Mouse (Mus musculus) CH12.LX (cell line): ENCODE data around the gene Tnni2. TPM values are rescaled to one million over a fixed set of nuclear protein-coding genes. Genes with fewer than 3 reads are reported as not detected.
A peak's percentile ranks its signal among the peaks of the same experiment; 100 is the strongest.

Experiments used
- DNase-seq: peaks from one replicate; pipeline ENCODE4 v3.0.0-alpha.2; 2013; ENCODE audit errors: extremely low read depth
- H3K27ac ChIP-seq: 2 replicates; pipeline ENCODE4 v1.5.1; 2012; ENCODE audit warnings: low read depth, mild to moderate bottlenecking, control low read depth, moderate library complexity; ENCODE audit not compliant: insufficient read depth
- H3K27me3 ChIP-seq: replicated peaks from 2 replicates; pipeline ENCODE3; 2012; ENCODE audit warnings: inconsistent platforms
- H3K36me3 ChIP-seq, 2 experiments: replicated peaks in 1 of 2; 2 replicates each; pipeline versions ENCODE3 to v1.6.1; 2012; ENCODE audit warnings: inconsistent platforms in 1 of 2, low read length in 1 of 2, mild to moderate bottlenecking in 1 of 2, mixed read lengths in 1 of 2, moderate library complexity in 1 of 2; ENCODE audit not compliant: control insufficient read depth in 1 of 2, insufficient read depth in 1 of 2
- H3K4me1 ChIP-seq, 2 experiments: 2 replicates each; pipeline ENCODE4 v1.6.1; 2012; ENCODE audit warnings: inconsistent platforms in 1 of 2, moderate library complexity in 1 of 2; ENCODE audit not compliant: insufficient read depth in 2 of 2, control insufficient read depth in 1 of 2
- H3K4me2 ChIP-seq: 2 replicates; pipeline ENCODE4 v1.6.1; 2012; ENCODE audit warnings: low read depth, mild to moderate bottlenecking, control low read depth; ENCODE audit not compliant: poor library complexity, insufficient read depth, severe bottlenecking
- H3K4me3 ChIP-seq, 3 experiments: fragments of 150-350 bp in 1 of 3; sonication (generic) in 1 of 3; replicated peaks in 1 of 3; 2 replicates each; pipeline versions ENCODE3 to v1.5.1; 2011 to 2012; ENCODE audit warnings: low read depth in 2 of 3, low read length in 2 of 3, mild to moderate bottlenecking in 2 of 3, moderate library complexity in 2 of 3, control low read depth in 1 of 3, improper control_type of control experiment in 1 of 3, inconsistent platforms in 1 of 3, mixed read lengths in 1 of 3; ENCODE audit not compliant: poor library complexity in 1 of 3
- H3K79me2 ChIP-seq: replicated peaks from 2 replicates; pipeline ENCODE4 v1.6.1; 2012; ENCODE audit warnings: mild to moderate bottlenecking, moderate library complexity; ENCODE audit not compliant: control insufficient read depth, poor library complexity, insufficient read depth, severe bottlenecking; ENCODE audit errors: extremely low read depth
- H3K9ac ChIP-seq: 2 replicates; pipeline ENCODE4 v1.6.1; 2012; ENCODE audit warnings: low read depth, mild to moderate bottlenecking, control low read depth, moderate library complexity; ENCODE audit not compliant: insufficient read depth
- H3K9me3 ChIP-seq: replicated peaks from 2 replicates; pipeline ENCODE3; 2012; ENCODE audit warnings: low read length, inconsistent platforms, mixed read lengths
- CHD2 ChIP-seq: IDR thresholded peaks from 2 replicates; pipeline ENCODE4 v1.6.1; 2011; ENCODE audit warnings: low read length, improper control_type of control experiment
- EP300 ChIP-seq: IDR thresholded peaks from 2 replicates; pipeline ENCODE4 v1.6.1; 2011; ENCODE audit warnings: low read length, improper control_type of control experiment
- ETS1 ChIP-seq: conservative IDR thresholded peaks from 2 replicates; pipeline ENCODE4 v1.6.1; 2012; ENCODE audit warnings: low read depth, mild to moderate bottlenecking, inconsistent platforms, low read length, improper control_type of control experiment, moderate library complexity
- IRF4 ChIP-seq: IDR thresholded peaks from 2 replicates; pipeline ENCODE4 v1.6.1; 2014; ENCODE audit warnings: low read depth, mild to moderate bottlenecking, inconsistent platforms, low read length, improper control_type of control experiment
- JUN ChIP-seq: IDR thresholded peaks from 2 replicates; pipeline ENCODE4 v1.6.1; 2011; ENCODE audit warnings: low read depth, mild to moderate bottlenecking, low read length, improper control_type of control experiment, moderate library complexity; ENCODE audit not compliant: insufficient read depth
- KAT2A ChIP-seq: IDR thresholded peaks from 2 replicates; pipeline ENCODE4 v1.6.1; 2012; ENCODE audit warnings: low read length, improper control_type of control experiment, inconsistent platforms; ENCODE audit not compliant: insufficient replicate concordance
- MAZ ChIP-seq: IDR thresholded peaks from 2 replicates; pipeline ENCODE4 v1.6.1; 2012; ENCODE audit warnings: low read depth, mild to moderate bottlenecking, inconsistent platforms, low read length, improper control_type of control experiment, moderate library complexity
- POLR2AphosphoS2 ChIP-seq: IDR thresholded peaks from 2 replicates; pipeline ENCODE4 v1.6.1; 2011; ENCODE audit warnings: low read depth, low read length, improper control_type of control experiment
- RCOR1 ChIP-seq: conservative IDR thresholded peaks from 2 replicates; pipeline ENCODE4 v1.6.1; 2012; ENCODE audit warnings: low read depth, mild to moderate bottlenecking, inconsistent platforms, low read length, improper control_type of control experiment
- SMC3 ChIP-seq: IDR thresholded peaks from 2 replicates; pipeline ENCODE4 v1.6.1; 2011; ENCODE audit warnings: low read depth, low read length, improper control_type of control experiment
- TCF12 ChIP-seq: IDR thresholded peaks from 2 replicates; pipeline ENCODE4 v1.6.1; 2014; ENCODE audit warnings: low read depth, mild to moderate bottlenecking, inconsistent platforms, low read length, improper control_type of control experiment
- UBTF ChIP-seq: IDR thresholded peaks from 2 replicates; pipeline ENCODE4 v1.6.1; 2012; ENCODE audit warnings: low read depth, mild to moderate bottlenecking, inconsistent platforms, low read length, improper control_type of control experiment, moderate library complexity
- dilution Hi-C: fragments of 300-500 bp; cut with MboI; formaldehyde crosslinking; loops from 2 replicates; pipeline ENCODE4 v1.14.3; 2020; ENCODE audit warnings: low sequenced_read_pairs; ENCODE audit not compliant: extremely low pct_unique_long_range_greater_than_20kb, extremely low pct_ligation_motif_present
- in situ Hi-C: fragments of 300-500 bp; cut with MboI; formaldehyde crosslinking; loops from 3 replicates; pipeline ENCODE4 v1.14.3; 2019; ENCODE audit warnings: low sequenced_read_pairs, low pct_ligation_motif_present, low pct_unique_long_range_greater_than_20kb, mixed read lengths
- polyA plus RNA-seq: library from polyadenylated mRNA; unstranded; fragments of >175 nt; gene quantifications from 2 replicates; pipeline ENCODE4 v1.2.1, GENCODE M21; 2012; ENCODE audit warnings: low read depth; ENCODE audit not compliant: insufficient read length
- total RNA-seq, 2 experiments: library from RNA; depleted of rRNA; stranded (reverse); fragments of 300-350 nt in 1 of 2; fragments of >200 nt in 1 of 2; gene quantifications; 2 replicates each; pipeline ENCODE4 v1.2.3; 2012 to 2014

Gene Tnni2
- total and polyA plus RNA-seq, 3 experiments = 35.0 to 88.1 (median 74.0) TPM

- peaks cover 33 to 53% of the 10 kb centered on the region in 2 experiments for H3K4me1 ChIP-seq
These were observed 16.4 kb downstream of the Tnni2 start for GRCm38 (mm10) chr7:142458026-142458425.

GRCm38 (mm10) chr7:142458676-142459298 is 17.2 kb downstream of the Tnni2 start:
- Histone ChIP-seq H3K9me3 (no peaks in the 10 kb centered on the region), H3K36me3 (peaks cover 4 to 11% of the 10 kb centered on the region in 2 experiments), H3K27me3 (no peaks in the 10 kb centered on the region), H3K4me3 (no peak overlapping the region), H3K27ac (peak overlapping the region; percentile 70), H3K4me1 (peaks cover 37 to 60% of the 10 kb centered on the region in 2 experiments), H3K79me2 (peaks cover 25% of the 10 kb centered on the region), H3K9ac (no peak overlapping the region), H3K4me2 (peak overlapping the region; percentile 9; the same call in 1 of the 2 replicates)
- dilution Hi-C loops = no loop called here
- TF ChIP-seq ETS1 = no peak
- TF ChIP-seq IRF4 = no peak
- TF ChIP-seq POLR2AphosphoS2 = no peak
- TF ChIP-seq RCOR1 = no peak
- TF ChIP-seq EP300 = peak; percentile 65
- no peak for TF ChIP-seq KAT2A
- no peak for TF ChIP-seq SMC3
- 0 out of 2 replicates have a peak, but pooled peaks have one; percentile 28 for TF ChIP-seq CHD2
- no peak for DNase-seq
- in situ Hi-C loops = loop anchor here (25.0 kb wide), 1 partner anchor 554 kb away; the partner anchor contains the start of gene Tspan32

More at GRCm38 (mm10) chr7:142458026-142458425, 16.4 kb downstream of the Tnni2 start:
- H3K4me3 ChIP-seq = no peak overlapping the region
- H3K27ac ChIP-seq = no peak overlapping the region
- DNase-seq = no peak
- H3K4me2 ChIP-seq = no peak overlapping the region
- peaks cover 2 to 3% of the 10 kb centered on the region in 2 experiments for H3K36me3 ChIP-seq
- peak; percentile 15; the same call in 1 of the 2 replicates for TF ChIP-seq JUN
- no peak for TF ChIP-seq MAZ
- no peak overlapping the region for H3K9ac ChIP-seq
- dilution Hi-C loops (no loop called here), in situ Hi-C loops (loop anchor here (25.0 kb wide), 1 partner anchor 554 kb away; the partner anchor contains the start of gene Tspan32)
- H3K9me3 ChIP-seq = no peaks in the 10 kb centered on the region
- peaks cover 17% of the 10 kb centered on the region for H3K79me2 ChIP-seq
- no peaks in the 10 kb centered on the region for H3K27me3 ChIP-seq

GRCm38 (mm10) chr7:142459299-142459691 is 17.7 kb downstream of the Tnni2 start:
- H3K4me3 ChIP-seq = no peak overlapping the region
- no peaks in the 10 kb centered on the region for H3K9me3 ChIP-seq
- no peak for DNase-seq
- H3K36me3 ChIP-seq = peaks cover 6 to 16% of the 10 kb centered on the region in 2 experiments
- peak overlapping the region; percentile 70 for H3K27ac ChIP-seq
- no peak for TF ChIP-seq UBTF
- 0 out of 2 replicates have a peak, but pooled peaks have one; percentile 25 for TF ChIP-seq IRF4
- 0 out of 2 replicates have a peak, but pooled peaks have one; percentile 8 for TF ChIP-seq TCF12
- 0 out of 2 replicates have a peak, but pooled peaks have one; percentile 9 for TF ChIP-seq EP300
- H3K27me3 ChIP-seq = no peaks in the 10 kb centered on the region
- dilution Hi-C loops = no loop called here
- H3K4me1 ChIP-seq = peaks cover 42 to 65% of the 10 kb centered on the region in 2 experiments
- no peak overlapping the region for H3K9ac ChIP-seq
- peaks cover 30% of the 10 kb centered on the region for H3K79me2 ChIP-seq
- in situ Hi-C loops = loop anchor here (25.0 kb wide), 1 partner anchor 553 kb away; the partner anchor contains the start of gene Tspan32
- peak overlapping the region; percentile 9; the same call in 1 of the 2 replicates for H3K4me2 ChIP-seq
